Mouse (Mus musculus) embryonic facial prominence, embryonic 11.5 days (tissue): ENCODE data around the gene Zfp626. TPM values are rescaled to one million over a fixed set of nuclear protein-coding genes. Genes with fewer than 3 reads are reported as not detected.
"Not testable (repeated sequence)": the region's sequence is repeated elsewhere in the genome, so short reads cannot be mapped to it uniquely, and the experiment has no call there.

ENCODE experiments used
- ATAC-seq: fragments of 200-750 bp; cut with Nextera tagmentation; replicated peaks from 2 replicates; pipeline ENCODE4 v1.8.0; 2017; ENCODE audit warnings: low read depth; ENCODE audit not compliant: insufficient number of reproducible peaks, low FRiP score, low TSS enrichment
- DNase-seq: peaks from one replicate; pipeline ENCODE4 v3.0.0-alpha.2; 2015; ENCODE audit warnings: low spot score
- H3K27ac ChIP-seq: fragments of 300-500 bp; sonication (generic); replicated peaks from 2 replicates; pipeline ENCODE4 v1.5.1; 2014; ENCODE audit warnings: mild to moderate bottlenecking, low read depth, low read length, control low read depth
- H3K27me3 ChIP-seq: fragments of 300-500 bp; sonication (generic); 2 replicates; pipeline ENCODE4 v1.6.1; 2014; ENCODE audit warnings: mild to moderate bottlenecking, low read length, moderate library complexity, mixed read lengths; ENCODE audit not compliant: control insufficient read depth, insufficient read depth
- H3K36me3 ChIP-seq: fragments of 300-500 bp; sonication (generic); replicated peaks from 2 replicates; pipeline ENCODE4 v1.6.1; 2014; ENCODE audit warnings: low read depth, mild to moderate bottlenecking, low read length, moderate library complexity, mixed read lengths; ENCODE audit not compliant: control insufficient read depth, insufficient read depth
- H3K4me1 ChIP-seq: fragments of 300-500 bp; sonication (generic); 2 replicates; pipeline ENCODE4 v1.6.1; 2014; ENCODE audit warnings: low read length, mixed read lengths; ENCODE audit not compliant: control insufficient read depth, insufficient read depth
- H3K4me2 ChIP-seq: fragments of 300-500 bp; sonication (generic); 2 replicates; pipeline ENCODE4 v1.6.1; 2014; ENCODE audit warnings: low read depth, mild to moderate bottlenecking, control low read depth, low read length, moderate library complexity
- H3K4me3 ChIP-seq: fragments of 300-500 bp; sonication (generic); 2 replicates; pipeline ENCODE4 v1.5.1; 2014; ENCODE audit warnings: low read depth, low read length, control low read depth
- H3K9ac ChIP-seq: fragments of 300-500 bp; sonication (generic); replicated peaks from 2 replicates; pipeline ENCODE4 v1.6.1; 2014; ENCODE audit warnings: mild to moderate bottlenecking, control low read depth, low read length
- H3K9me3 ChIP-seq: fragments of 300-500 bp; sonication (generic); replicated peaks from 2 replicates; pipeline ENCODE4 v1.6.1; 2016; ENCODE audit warnings: mild to moderate bottlenecking, low read length, inconsistent platforms, mixed read lengths; ENCODE audit not compliant: control insufficient read depth
- WGBS: fragments of 180-500 bp; shearing (Covaris S2); extraction: QIAGEN DNeasy Blood & Tissue Kit; methylation state at CpG from one replicate; pipeline ENCODE4 v1.1.7; 2014; 5-methylcytosine and 5-hydroxymethylcytosine counted together
- polyA plus RNA-seq: library from polyadenylated mRNA; unstranded; fragments of >200 nt; fragmentation: Nextera tagmentation; extraction: Ambion mirVana; gene quantifications from 2 replicates; pipeline ENCODE4 v1.2.1, GENCODE M21; 2014

Gene Zfp626
- polyA plus RNA-seq, 1 experiment from 2014 or later = 2.9 TPM

DNA sequence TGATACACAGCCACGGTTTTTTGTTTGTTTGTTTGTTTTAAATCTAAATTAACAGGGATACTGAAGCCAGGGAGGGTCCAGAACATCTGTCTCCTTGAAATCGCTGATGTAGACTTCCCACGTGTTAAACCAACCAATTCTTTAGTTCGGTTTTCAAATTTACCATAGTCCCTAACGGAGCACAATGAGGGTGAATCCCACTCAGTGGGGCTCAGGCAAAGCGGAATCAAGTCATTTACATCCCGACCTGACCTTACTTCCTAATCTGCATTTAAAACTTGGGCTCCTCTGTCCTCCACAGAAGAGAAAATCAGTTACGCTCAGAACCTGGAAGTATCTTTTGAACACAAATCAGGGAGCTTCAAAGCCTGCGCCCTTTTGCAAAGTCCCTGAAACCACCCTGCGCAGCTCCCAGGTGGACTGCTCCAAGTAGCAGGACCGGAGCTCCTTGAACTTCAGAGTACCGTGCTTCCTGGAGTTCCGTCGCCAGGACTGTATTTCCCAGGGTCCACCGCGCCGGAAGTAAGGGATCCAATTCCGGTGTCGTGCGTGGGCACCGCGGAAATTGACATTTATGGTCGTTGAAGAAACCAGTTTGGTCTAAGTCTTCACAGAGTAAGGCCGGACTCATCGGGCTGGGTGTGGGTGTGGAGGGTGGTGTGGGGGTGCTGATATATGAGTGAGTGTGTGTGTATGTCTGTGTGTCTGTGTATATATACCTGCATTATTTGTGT, 2.5 kb upstream of the Zfp626 start:
- Histone ChIP-seq H3K4me1 (no peaks in the 10 kb centered on the region), H3K4me2 (peak overlapping the region; percentile 84), H3K9ac (peak overlapping the region; percentile 80), H3K4me3 (peak overlapping the region; percentile 81), H3K9me3 (no peaks in the 10 kb centered on the region), H3K27me3 (no peaks in the 10 kb centered on the region), H3K27ac (peak overlapping the region; percentile 65; the same call in 1 of the 2 replicates), H3K36me3 (peaks cover 2% of the 10 kb centered on the region; the same call in 1 of the 2 replicates)
- WGBS = 2% methylated on average over 25 of the region's 25 CpGs
- peak; percentile 91 for ATAC-seq
- DNase-seq = peak; percentile 92

DNA sequence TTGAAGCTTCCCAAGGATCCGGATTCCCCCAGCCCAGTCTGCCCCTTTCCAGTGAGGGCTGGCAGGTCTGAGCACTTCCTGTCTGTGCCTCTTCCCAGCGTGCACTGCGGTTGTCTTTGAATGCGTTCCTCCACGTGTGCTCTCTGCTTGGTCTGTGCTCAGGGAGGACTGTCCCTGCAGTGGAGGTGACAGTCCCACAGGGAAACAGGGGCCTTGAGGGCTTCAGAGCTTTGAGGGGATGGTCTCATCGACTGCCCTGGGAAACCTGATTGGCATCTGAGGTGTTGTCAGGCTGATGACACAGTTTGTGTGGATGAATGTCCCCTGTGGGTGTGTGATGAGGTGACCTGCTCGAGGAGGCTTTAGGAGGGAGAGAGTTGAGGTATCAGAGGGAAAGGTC, 309 bp downstream of the Zfp626 start:
- H3K4me1 ChIP-seq, H3K27ac ChIP-seq, H3K9me3 ChIP-seq, ATAC-seq, H3K36me3 ChIP-seq, H3K4me3 ChIP-seq, DNase-seq, H3K4me2 ChIP-seq, H3K9ac ChIP-seq, H3K27me3 ChIP-seq: not testable (repeated sequence)
- WGBS = 77% methylated on average over 7 of the region's 7 CpGs

DNA sequence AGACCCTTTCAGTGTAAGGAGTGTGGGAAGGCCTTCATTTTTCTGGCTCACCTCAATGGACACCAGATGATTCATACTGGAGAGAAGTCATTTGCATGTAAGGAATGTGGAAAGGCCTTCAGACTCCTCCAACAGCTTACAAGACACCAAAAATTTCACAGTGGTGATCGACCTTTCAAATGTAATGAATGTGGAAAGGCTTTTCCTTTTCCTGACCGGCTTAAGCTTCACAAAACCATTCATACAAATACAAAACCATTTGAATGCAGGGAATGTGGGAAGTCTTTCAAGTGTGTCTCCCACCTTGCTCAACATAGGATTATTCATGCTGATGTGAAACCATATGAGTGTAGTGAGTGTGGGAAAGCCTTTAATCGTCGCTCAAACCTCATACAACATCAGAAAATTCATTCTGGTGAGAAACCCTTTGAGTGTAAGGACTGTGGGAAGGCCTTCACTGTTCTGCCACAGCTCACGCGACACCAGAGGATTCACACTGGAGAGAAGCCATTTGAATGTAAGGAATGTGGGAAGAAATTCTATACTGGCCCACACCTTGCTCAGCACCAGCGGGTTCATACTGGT, 11.6 kb downstream of the Zfp626 start:
- Histone ChIP-seq H3K4me3 (no peak overlapping the region), H3K36me3 (peaks cover 3% of the 10 kb centered on the region), H3K9me3 (no peaks in the 10 kb centered on the region), H3K4me1 (no peaks in the 10 kb centered on the region), H3K9ac (no peak overlapping the region), H3K4me2 (no peak overlapping the region), H3K27ac (no peak overlapping the region), H3K27me3 (no peaks in the 10 kb centered on the region)
- WGBS = 94% methylated on average over 7 of the region's 7 CpGs
- DNase-seq (no peak), ATAC-seq (no peak)

DNA sequence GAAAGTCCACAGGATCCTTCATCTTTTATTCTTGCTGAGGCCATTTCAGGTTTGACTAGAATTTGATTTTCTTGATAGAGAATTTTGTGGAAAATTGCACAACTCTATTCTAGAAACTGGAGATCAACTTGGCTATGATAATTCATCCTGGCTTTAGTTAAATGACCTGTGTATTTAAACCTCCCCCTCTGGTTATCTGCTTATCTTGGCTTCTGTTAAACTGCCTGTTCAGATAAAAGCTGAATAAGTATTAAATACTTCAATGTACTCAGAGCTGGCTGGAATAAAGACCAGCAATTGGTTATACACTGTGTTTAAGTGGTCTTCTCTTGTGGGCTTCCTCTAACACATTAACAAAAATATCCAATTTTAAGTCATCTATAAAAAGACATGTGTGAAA, 15.6 kb downstream of the Zfp626 start:
- no peak overlapping the region for H3K9ac ChIP-seq
- ATAC-seq = no peak

DNA sequence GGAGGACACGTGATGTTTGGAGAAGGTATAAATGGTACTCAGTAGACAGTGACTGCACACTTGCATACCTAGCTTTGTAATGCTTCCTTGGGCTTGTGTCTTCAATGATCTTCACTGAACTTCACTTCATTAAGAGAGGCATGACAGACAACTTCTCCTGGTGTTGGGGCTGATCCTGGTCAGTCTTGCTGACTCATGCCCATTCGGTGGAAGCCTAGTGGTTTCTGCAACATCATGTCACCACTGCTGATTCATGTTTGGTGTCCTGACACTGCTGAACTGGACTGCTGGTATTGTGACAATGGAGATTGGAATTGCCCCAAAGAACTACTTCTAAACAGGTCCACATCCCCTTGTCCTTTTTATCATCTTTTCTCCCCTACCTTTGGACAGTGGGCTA, 27.1 kb downstream of the Zfp626 start:
- no peak overlapping the region for H3K4me3 ChIP-seq
- H3K36me3 ChIP-seq = no peaks in the 10 kb centered on the region
- no peak for DNase-seq
- H3K4me1 ChIP-seq = no peaks in the 10 kb centered on the region
- H3K4me2 ChIP-seq = no peak overlapping the region
- no peaks in the 10 kb centered on the region for H3K27me3 ChIP-seq
- H3K9me3 ChIP-seq = no peaks in the 10 kb centered on the region
- H3K9ac ChIP-seq = no peak overlapping the region
- WGBS = 86% methylated on average over 2 of the region's 2 CpGs
- no peak overlapping the region for H3K27ac ChIP-seq
- no peak for ATAC-seq

More for the DNA sequence above, 15.6 kb downstream of the Zfp626 start:
- Histone ChIP-seq H3K4me2 (no peak overlapping the region), H3K4me1 (no peaks in the 10 kb centered on the region), H3K27ac (no peak overlapping the region), H3K27me3 (no peaks in the 10 kb centered on the region), H3K4me3 (no peak overlapping the region), H3K36me3 (peaks cover 3% of the 10 kb centered on the region), H3K9me3 (no peaks in the 10 kb centered on the region)
- DNase-seq = no peak

DNA sequence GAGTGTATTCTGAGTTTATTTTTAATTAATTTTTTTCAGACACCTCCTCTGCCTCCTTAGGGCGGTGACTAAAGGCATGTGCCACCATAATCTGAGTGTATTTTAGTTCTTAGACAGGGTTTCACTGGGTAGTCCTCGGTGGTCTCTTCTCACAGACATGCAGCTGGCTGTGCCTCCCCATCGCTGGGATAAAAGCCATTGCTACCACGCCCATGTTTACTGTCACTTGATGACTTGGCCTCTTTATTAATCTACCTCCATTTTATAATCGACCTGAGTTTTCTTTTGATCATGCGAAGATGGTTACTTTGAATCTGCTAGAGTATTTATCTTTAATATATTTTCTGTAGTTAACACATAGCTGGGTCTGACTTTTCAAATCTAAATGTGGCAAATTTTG, 30.9 kb downstream of the Zfp626 start:
- DNase-seq = peak; percentile 22
- no peaks in the 10 kb centered on the region for H3K27me3 ChIP-seq
- WGBS = 38% methylated on average over 6 of the region's 6 CpGs
- H3K4me1 ChIP-seq = no peaks in the 10 kb centered on the region
- H3K36me3 ChIP-seq = no peaks in the 10 kb centered on the region
- peak overlapping the region; percentile 51 for H3K4me2 ChIP-seq
- H3K9ac ChIP-seq = peak overlapping the region; percentile 58
- no peak overlapping the region for H3K27ac ChIP-seq
- no peak for ATAC-seq
- H3K9me3 ChIP-seq = no peaks in the 10 kb centered on the region
- H3K4me3 ChIP-seq = peak overlapping the region; percentile 49

DNA sequence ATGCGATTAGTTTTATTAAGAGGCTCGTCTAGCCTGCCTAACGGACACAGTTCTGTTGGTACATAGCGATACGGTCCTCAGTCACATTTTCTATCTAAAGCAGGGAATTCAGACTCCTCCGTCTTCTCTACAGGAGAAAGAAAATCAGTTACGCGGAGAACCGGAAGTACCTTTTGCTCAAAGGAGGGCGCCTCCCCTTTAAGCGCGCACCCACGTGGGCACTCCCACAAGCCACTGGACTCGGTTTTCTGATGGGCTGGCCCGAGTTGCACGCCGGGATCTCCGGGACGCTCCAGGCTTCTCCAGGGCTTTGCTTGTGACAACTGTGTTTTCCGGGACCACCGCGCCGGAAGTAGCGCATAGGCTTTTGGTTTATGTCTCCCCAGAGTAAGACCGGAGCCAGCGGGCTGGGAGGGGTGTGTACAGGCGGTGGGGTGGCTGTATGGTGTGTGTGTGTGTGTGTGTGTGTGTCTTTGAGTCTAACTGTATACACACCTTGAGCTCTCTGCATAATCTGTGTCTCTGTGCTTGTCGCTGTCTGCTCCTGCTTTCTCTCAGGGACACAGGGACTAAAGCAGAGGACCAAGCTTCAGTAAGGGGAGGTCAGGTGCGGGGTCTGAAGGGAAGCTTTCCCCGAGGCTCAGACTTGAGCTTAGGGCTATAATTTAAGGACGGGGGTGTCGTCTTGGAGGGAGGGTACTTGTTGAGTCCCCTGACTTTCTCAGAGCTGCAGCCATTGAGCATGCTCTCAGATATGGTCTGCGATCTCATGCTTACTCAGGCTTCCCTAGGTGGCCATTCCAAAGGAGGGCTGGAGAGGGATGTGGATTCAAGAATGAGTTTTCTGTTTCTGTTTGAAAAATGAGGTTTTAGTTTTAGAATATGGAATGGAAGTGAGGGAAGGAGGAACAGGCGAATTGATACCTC, 31.6 kb downstream of the Zfp626 start, which contains the start of gene Zfp59:
Gene Zfp59, plus strand, starts transcription at position 285 of the 927 bp plus-strand sequence.
- no peaks in the 10 kb centered on the region for H3K9me3 ChIP-seq
- H3K4me2 ChIP-seq = peak within 1 kb of the TSS; percentile 51
- peak within 1 kb of the TSS; percentile 49 for H3K4me3 ChIP-seq
- peak; percentile 97 for ATAC-seq
- 4% methylated on average over 33 of the region's 34 CpGs for WGBS
- peak within 1 kb of the TSS; percentile 58 for H3K9ac ChIP-seq
- H3K36me3 ChIP-seq = no peaks in the 10 kb centered on the region
- H3K27ac ChIP-seq = no peak within 1 kb of the TSS
- peak; percentile 93 for DNase-seq
- H3K27me3 ChIP-seq = no peaks in the 10 kb centered on the region
- no peaks in the 10 kb centered on the region for H3K4me1 ChIP-seq
